13 mouse cellular contexts compared by ENCODE assay signal in the genomic region with DNA sequence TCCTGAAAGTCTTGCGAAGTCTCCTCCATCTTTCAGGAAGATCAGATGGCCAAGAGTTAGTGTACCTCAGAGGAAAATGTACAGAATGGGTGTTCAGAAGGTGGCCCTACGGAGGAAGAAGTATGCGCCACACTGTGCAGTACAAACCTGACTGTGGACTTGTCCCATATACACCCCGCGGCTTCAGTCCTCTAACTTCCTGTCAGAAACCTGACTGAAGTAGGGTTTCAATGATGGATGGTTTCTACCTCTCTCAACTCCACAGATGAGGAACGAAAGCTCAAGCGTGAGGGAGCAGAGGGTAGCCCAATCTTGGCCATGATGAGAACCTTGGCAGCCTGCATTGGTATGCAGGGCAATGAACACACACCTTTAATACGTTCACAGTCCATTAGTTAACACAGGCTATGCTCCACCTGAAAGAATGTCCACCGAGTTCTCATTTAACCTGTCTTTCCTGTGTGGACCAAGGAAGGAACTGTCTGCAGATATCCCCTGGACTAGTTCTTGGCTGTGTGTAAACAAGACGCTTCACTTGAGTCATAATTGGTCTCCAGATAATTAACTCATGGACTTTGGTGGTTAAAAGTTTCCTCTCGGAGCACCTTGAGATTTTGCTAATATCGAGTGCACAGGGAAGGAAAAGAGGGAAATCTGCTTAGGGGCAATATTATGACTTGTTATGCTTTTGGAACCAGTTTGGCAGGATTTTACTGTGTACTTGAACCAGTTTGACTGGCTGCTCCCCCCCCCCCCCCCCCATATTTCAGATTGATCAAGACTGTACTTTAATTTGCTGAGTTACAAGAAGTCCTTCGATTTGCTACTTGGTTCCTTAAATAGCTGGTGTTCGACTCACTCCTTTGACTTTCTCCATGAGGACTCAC. TPM values are rescaled to one million over a fixed set of nuclear protein-coding genes. Genes with fewer than 3 reads are reported as not detected.
DNase-seq lines count a peak whose midpoint lies in the region; ATAC-seq lines count a peak whose summit lies in the region.
"Had no signal": no experiment of that assay in that cellular context is flagged by ENCODE, and none has a peak within 500 bp of the region (broad histone marks: within the 10 kb centered on the region; RNA-seq: fewer than 3 reads in every experiment).

No protein-coding gene starts in this region.

- H3K4me1 ChIP-seq in lung, embryonic 15.5 days = peaks cover 21% of the 10 kb centered on the region
- H3K4me1 ChIP-seq in stomach, embryonic 14.5 days (ENCODE audit: control insufficient read depth, insufficient read depth, low read length) = 0 out of 2 replicates have a peak, but pooled peaks cover 6% of the 10 kb centered on the region

- DNase-seq in lung, postnatal 4 days = no peak
- peak; percentile 66 for DNase-seq in induced T-regulatory cell, adult 2 months (ENCODE audit: low read depth)
- peak; percentile 85 for DNase-seq in kidney, adult 9 months
- DNase-seq in spleen, adult 18-20 months = no peak
- DNase-seq in layer of hippocampus, postnatal 14 days (ENCODE audit: low spot score in 2 of 2) = no peak
- DNase-seq: adrenal gland, postnatal 10 days; cerebellum, adult 2 months; heart, postnatal 36 days had no signal

- H3K9me3 ChIP-seq in lung, embryonic 15.5 days = no peaks in the 10 kb centered on the region
- no peaks in the 10 kb centered on the region for H3K9me3 ChIP-seq in stomach, embryonic 14.5 days (ENCODE audit: control insufficient read depth, low read depth, low read length)

- no peaks in the 10 kb centered on the region for H3K27me3 ChIP-seq in lung, embryonic 15.5 days
- H3K27me3 ChIP-seq in stomach, embryonic 14.5 days (ENCODE audit: control insufficient read depth, insufficient read depth, low read length) = no peaks in the 10 kb centered on the region

- ATAC-seq in lung, embryonic 15.5 days (ENCODE audit: borderline replicate concordance, extremely low read depth, low FRiP score, low TSS enrichment) = no peak
- peak; percentile 30; the same call in 1 of the 2 replicates for ATAC-seq in stomach, embryonic 14.5 days (ENCODE audit: insufficient number of reproducible peaks, insufficient read depth, low FRiP score, low read depth)
- ATAC-seq: forebrain, embryonic 16.5 days; hindbrain, embryonic 16.5 days; midbrain, embryonic 16.5 days had no signal

- WGBS in lung, embryonic 15.5 days = 72% methylated on average over 14 of the region's 14 CpGs
- whole genome bisulfite sequencing in stomach, embryonic 14.5 days = 83% methylated on average over 14 of the region's 14 CpGs

- no peaks in the 10 kb centered on the region for H3K36me3 ChIP-seq in lung, embryonic 15.5 days
- no peaks in the 10 kb centered on the region for H3K36me3 ChIP-seq in stomach, embryonic 14.5 days (ENCODE audit: control insufficient read depth, insufficient read depth, low read length)

- H3K27ac ChIP-seq in lung, embryonic 15.5 days = no peak overlapping the region
- no peak overlapping the region for H3K27ac ChIP-seq in stomach, embryonic 14.5 days (ENCODE audit: low read length)

- H3K9ac ChIP-seq in lung, embryonic 15.5 days = no peak overlapping the region
- no peak overlapping the region for H3K9ac ChIP-seq in stomach, embryonic 14.5 days (replicated peaks; ENCODE audit: low read depth, low read length)

- H3K4me2 ChIP-seq in lung, embryonic 15.5 days = peak overlapping the region; percentile 29; the same call in 1 of the 2 replicates
- H3K4me2 ChIP-seq in stomach, embryonic 14.5 days (replicated peaks; ENCODE audit: low read depth, low read length) = no peak overlapping the region

- H3K4me3 ChIP-seq in lung, embryonic 15.5 days = no peak overlapping the region
- no peak overlapping the region for H3K4me3 ChIP-seq in stomach, embryonic 14.5 days (ENCODE audit: low read depth, low read length)

RNA-seq across cellular contexts. Expression of gene Hectd1, which starts 34.0 kb away (rescaled TPM):
- polyA plus RNA-seq in lung, embryonic 15.5 days (2015; fragmentation: Nextera tagmentation; extraction: Ambion mirVana) = 34.2 and 39.0 TPM in 2 replicates
- 52.3 and 55.1 TPM in 2 replicates for polyA plus RNA-seq in stomach, embryonic 14.5 days (2014; fragmentation: Nextera tagmentation; extraction: Ambion mirVana)
- total RNA-seq in layer of hippocampus, postnatal 14 days (2021) = 10 to 100 TPM; 81.7 to 85.4 TPM

Comparison
In these comparisons a context has a peak if more than half of its experiments do, and no peak if none do; other contexts are left out.
1. DNase-seq: peak in induced T-regulatory cell, adult 2 months (single experiment) and kidney, adult 9 months (single experiment); none in lung, postnatal 4 days (0 of 2), spleen, adult 18-20 months (0 of 2) and layer of hippocampus, postnatal 14 days (0 of 2).